Mouse (Mus musculus) embryonic facial prominence, embryonic 11.5 days (tissue): ENCODE measurements around the gene Sgms1. TPM values are rescaled to one million over a fixed set of nuclear protein-coding genes. Genes with fewer than 3 reads are reported as not detected.

Experiments
- ATAC-seq: fragments of 200-750 bp; cut with Nextera tagmentation; replicated peaks from 2 replicates; pipeline ENCODE4 v1.8.0; 2017; ENCODE audit warnings: low read depth; ENCODE audit not compliant: insufficient number of reproducible peaks, low FRiP score, low TSS enrichment
- DNase-seq: peaks from one replicate; pipeline ENCODE4 v3.0.0-alpha.2; 2015; ENCODE audit warnings: low spot score
- H3K27ac ChIP-seq: fragments of 300-500 bp; sonication (generic); replicated peaks from 2 replicates; pipeline ENCODE4 v1.5.1; 2014; ENCODE audit warnings: mild to moderate bottlenecking, low read depth, low read length, control low read depth
- H3K27me3 ChIP-seq: fragments of 300-500 bp; sonication (generic); 2 replicates; pipeline ENCODE4 v1.6.1; 2014; ENCODE audit warnings: mild to moderate bottlenecking, low read length, moderate library complexity, mixed read lengths; ENCODE audit not compliant: control insufficient read depth, insufficient read depth
- H3K36me3 ChIP-seq: fragments of 300-500 bp; sonication (generic); replicated peaks from 2 replicates; pipeline ENCODE4 v1.6.1; 2014; ENCODE audit warnings: low read depth, mild to moderate bottlenecking, low read length, moderate library complexity, mixed read lengths; ENCODE audit not compliant: control insufficient read depth, insufficient read depth
- H3K4me1 ChIP-seq: fragments of 300-500 bp; sonication (generic); 2 replicates; pipeline ENCODE4 v1.6.1; 2014; ENCODE audit warnings: low read length, mixed read lengths; ENCODE audit not compliant: control insufficient read depth, insufficient read depth
- H3K4me2 ChIP-seq: fragments of 300-500 bp; sonication (generic); 2 replicates; pipeline ENCODE4 v1.6.1; 2014; ENCODE audit warnings: low read depth, mild to moderate bottlenecking, control low read depth, low read length, moderate library complexity
- H3K4me3 ChIP-seq: fragments of 300-500 bp; sonication (generic); 2 replicates; pipeline ENCODE4 v1.5.1; 2014; ENCODE audit warnings: low read depth, low read length, control low read depth
- H3K9ac ChIP-seq: fragments of 300-500 bp; sonication (generic); replicated peaks from 2 replicates; pipeline ENCODE4 v1.6.1; 2014; ENCODE audit warnings: mild to moderate bottlenecking, control low read depth, low read length
- H3K9me3 ChIP-seq: fragments of 300-500 bp; sonication (generic); replicated peaks from 2 replicates; pipeline ENCODE4 v1.6.1; 2016; ENCODE audit warnings: mild to moderate bottlenecking, low read length, inconsistent platforms, mixed read lengths; ENCODE audit not compliant: control insufficient read depth
- WGBS: fragments of 180-500 bp; shearing (Covaris S2); extraction: QIAGEN DNeasy Blood & Tissue Kit; methylation state at CpG from one replicate; pipeline ENCODE4 v1.1.7; 2014; 5-methylcytosine and 5-hydroxymethylcytosine counted together
- polyA plus RNA-seq: library from polyadenylated mRNA; unstranded; fragments of >200 nt; fragmentation: Nextera tagmentation; extraction: Ambion mirVana; gene quantifications from 2 replicates; pipeline ENCODE4 v1.2.1, GENCODE M21; 2014

Sgms1 gene
- polyA plus RNA-seq, 1 experiment from 2014 or later = 12.2 TPM

DNA sequence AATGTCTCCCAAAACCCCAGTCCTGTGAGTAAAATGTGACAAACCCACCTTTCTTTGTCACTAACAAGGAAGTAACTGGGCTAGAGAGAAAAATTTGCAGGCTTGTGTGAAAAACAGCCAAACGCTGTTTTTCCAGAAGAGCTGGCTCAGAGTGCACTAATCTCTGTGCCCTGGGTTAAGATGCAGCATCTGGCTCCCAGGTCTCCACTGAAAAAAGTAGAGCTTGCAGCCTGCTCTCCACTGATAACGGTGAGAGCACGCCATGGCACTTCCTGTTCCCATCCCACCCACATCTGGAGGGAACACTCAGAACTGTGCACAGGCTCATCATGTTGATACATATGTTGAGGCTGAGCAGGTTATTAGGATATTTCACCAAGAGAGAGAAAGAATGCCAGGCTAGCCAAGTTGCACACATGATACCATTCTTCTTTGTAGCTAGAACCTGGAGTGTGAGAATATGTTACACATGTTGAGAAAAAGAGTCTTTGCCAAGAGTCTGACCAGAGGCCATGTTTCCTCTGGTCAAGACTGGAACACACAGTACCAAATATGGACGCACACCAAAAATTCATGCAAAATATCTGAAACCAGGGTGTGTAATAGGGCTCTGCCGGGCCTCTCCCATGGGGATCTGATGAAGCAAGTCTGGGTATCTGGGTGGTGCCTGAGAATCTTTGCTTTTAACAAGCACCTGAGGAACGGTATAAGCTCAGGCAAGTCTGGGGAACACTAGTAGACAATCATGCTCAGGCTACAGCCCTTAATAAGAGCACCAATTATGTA, 116.8 kb downstream of the Sgms1 start:
- Histone ChIP-seq H3K27ac (no peak overlapping the region), H3K9me3 (no peaks in the 10 kb centered on the region), H3K4me2 (no peak overlapping the region), H3K4me3 (no peak overlapping the region), H3K9ac (no peak overlapping the region), H3K36me3 (no peaks in the 10 kb centered on the region), H3K4me1 (no peaks in the 10 kb centered on the region), H3K27me3 (no peaks in the 10 kb centered on the region)
- DNase-seq (no peak), ATAC-seq (no peak)
- 66% methylated on average over 6 of the region's 6 CpGs for WGBS

DNA sequence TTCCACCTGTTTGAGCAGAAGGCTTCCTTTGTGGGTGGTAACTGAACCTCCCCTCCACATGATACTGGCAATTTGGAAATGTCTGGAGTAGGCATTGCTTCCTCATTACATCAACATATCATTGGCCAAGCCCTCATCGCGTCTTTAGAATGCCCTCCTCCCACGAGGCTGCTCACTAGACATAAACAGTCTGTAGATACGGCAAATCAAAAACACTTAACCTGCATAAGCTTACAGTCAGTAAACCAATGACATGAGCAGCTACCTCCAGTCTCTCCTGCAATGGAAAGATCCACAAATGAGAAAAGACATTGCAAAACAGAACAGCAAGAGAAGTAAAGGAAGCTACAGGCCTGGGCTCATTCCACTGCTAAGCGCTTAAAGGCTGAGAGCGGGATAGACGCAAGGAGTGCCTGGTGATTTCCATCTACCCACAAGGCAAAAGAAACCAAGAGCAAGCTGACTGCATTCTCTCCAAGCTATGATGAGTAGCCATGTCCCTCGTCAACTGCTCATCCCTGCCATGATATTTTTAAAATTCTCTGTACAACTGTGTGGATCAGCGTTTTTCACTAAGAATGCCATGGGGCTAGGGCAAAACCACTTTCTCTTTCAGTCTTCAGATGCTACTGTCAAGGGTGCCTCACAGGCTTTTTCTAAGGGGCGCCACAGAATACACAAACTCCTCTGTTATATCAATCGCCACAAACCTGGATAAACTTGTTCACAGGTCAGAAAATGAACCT, 117.9 kb downstream of the Sgms1 start:
- Histone ChIP-seq H3K4me2 (no peak overlapping the region), H3K9me3 (no peaks in the 10 kb centered on the region), H3K9ac (no peak overlapping the region), H3K36me3 (no peaks in the 10 kb centered on the region), H3K4me3 (no peak overlapping the region), H3K4me1 (no peaks in the 10 kb centered on the region), H3K27ac (no peak overlapping the region), H3K27me3 (no peaks in the 10 kb centered on the region)
- DNase-seq (no peak), ATAC-seq (no peak)
- 82% methylated on average over 11 of the region's 11 CpGs for WGBS

DNA sequence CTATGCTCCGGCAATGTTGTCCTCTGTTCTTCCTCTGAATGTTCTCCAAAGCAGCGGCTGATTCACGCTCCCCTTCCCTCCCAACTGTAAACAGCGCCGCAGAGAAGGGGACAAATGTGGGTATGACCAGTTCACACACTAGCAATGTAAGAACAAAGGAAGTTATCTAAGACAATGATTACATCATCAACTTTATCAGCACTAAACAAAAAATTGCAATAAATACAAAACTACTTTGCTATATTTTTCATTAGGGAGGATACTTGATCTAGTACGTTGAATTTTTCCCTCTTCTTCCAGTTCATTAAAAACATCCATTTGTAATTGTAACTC, 119.7 kb downstream of the Sgms1 start:
- Histone ChIP-seq H3K27ac (no peak overlapping the region), H3K4me3 (no peak overlapping the region), H3K9ac (no peak overlapping the region), H3K4me1 (no peaks in the 10 kb centered on the region), H3K36me3 (no peaks in the 10 kb centered on the region), H3K27me3 (no peaks in the 10 kb centered on the region), H3K4me2 (no peak overlapping the region), H3K9me3 (no peaks in the 10 kb centered on the region)
- DNase-seq (no peak), ATAC-seq (no peak)
- 90% methylated on average over 6 of the region's 6 CpGs for WGBS

DNA sequence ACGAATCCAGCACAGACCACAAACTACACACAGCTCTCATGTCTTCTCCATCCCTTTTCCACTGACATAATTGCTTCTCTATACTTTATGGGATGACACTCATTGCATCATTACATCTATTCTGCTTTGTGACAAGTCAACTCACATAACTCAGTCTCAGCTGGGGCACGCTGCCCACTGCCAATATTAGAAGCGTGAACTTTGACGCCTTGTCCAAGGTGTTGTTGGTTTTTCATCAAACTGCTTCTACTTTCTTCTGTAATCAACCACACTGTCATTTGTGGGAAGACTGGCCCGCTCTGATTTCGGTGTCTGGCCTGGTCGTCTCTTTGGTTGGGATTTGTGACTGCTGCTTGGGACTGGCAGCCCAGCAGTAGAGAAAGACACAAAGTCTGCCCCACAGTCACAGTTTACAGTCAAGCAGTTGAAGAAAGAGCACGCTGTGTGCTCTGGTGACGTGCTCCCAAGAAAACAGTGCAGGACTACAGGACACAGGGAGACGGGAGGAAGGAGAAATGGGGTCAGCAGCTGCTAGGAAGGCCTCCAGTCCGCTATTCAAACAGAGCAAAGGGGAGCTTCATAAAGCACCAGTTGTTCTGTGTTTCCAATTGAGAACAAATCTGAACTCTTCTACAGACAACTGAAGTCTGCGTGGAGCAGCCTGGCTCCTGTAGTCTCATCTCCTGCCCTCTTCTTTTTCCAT, 120.2 kb downstream of the Sgms1 start:
- no peaks in the 10 kb centered on the region for H3K36me3 ChIP-seq
- no peak overlapping the region for H3K4me2 ChIP-seq
- no peaks in the 10 kb centered on the region for H3K9me3 ChIP-seq
- no peaks in the 10 kb centered on the region for H3K4me1 ChIP-seq
- H3K4me3 ChIP-seq = no peak overlapping the region
- no peak overlapping the region for H3K27ac ChIP-seq
- WGBS = 82% methylated on average over 12 of the region's 12 CpGs
- DNase-seq = no peak
- H3K27me3 ChIP-seq = no peaks in the 10 kb centered on the region
- no peak overlapping the region for H3K9ac ChIP-seq
- ATAC-seq = no peak

DNA sequence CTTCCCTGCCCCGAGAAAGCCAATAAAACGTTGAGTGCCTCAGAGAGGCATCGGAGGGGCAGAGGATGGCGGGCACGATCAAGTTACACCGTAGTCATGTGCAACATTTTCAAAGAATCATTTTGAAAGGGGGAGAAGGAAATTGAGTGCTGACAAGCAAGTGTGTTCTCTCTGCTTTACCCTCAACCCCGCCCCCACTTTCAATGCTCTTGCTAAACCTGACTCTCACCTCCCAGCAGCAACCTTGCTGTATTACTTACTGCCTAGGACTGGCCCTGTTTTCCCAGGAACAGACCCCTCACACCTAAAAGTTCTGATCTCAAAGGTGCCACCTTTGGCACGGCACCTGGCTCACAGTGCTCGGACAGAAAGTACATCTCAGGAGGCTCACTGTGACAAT, 121.0 kb downstream of the Sgms1 start:
- H3K4me3 ChIP-seq = no peak overlapping the region
- no peaks in the 10 kb centered on the region for H3K27me3 ChIP-seq
- WGBS = 62% methylated on average over 9 of the region's 9 CpGs
- ATAC-seq (no peak), DNase-seq (no peak)
- H3K9ac ChIP-seq = no peak overlapping the region
- H3K27ac ChIP-seq = no peak overlapping the region
- H3K36me3 ChIP-seq = no peaks in the 10 kb centered on the region
- no peaks in the 10 kb centered on the region for H3K4me1 ChIP-seq
- no peaks in the 10 kb centered on the region for H3K9me3 ChIP-seq
- H3K4me2 ChIP-seq = no peak overlapping the region

DNA sequence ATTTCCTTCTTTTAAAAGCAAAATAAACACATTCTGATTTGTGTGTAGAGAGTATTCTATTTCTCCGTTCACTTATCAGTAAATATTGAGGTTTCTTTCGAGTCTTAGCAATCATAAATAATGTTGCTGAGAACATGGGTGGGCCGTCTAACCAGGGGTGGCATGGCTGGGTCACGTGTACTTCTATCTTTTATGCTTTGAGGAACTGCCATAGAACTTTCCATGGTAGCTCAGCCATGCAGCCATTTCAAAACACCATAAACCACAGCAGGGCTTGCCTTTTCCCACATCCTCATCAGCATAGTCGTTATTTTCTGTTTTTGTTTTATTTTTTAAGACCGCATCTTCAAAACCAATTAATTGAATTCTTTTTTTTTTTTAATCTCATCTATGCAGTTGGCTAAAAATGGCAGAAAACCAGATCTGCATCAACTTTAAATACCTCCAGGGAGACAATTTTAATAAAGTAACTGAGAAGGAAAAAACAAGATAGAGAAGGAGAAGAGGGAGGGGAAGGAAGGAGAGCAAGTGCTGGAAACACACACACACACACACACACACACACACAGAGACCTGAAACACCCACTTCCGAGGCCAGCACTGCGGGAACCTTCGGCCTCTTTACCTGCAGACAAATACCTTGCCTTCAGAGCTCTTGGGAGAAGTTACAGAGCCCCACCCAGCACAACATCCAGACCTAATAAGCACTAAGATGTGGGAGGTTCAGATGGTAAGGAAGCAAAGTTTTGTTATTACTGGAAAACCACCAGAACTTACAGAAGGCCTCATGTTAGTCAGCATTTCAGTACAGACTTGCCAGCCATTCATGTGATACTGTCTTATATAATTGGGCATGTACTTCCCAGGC, 122.9 kb downstream of the Sgms1 start:
- Histone ChIP-seq H3K4me1 (no peaks in the 10 kb centered on the region), H3K4me3 (no peak overlapping the region), H3K27ac (no peak overlapping the region), H3K9ac (no peak overlapping the region), H3K36me3 (no peaks in the 10 kb centered on the region), H3K9me3 (no peaks in the 10 kb centered on the region), H3K4me2 (no peak overlapping the region), H3K27me3 (no peaks in the 10 kb centered on the region)
- ATAC-seq = no peak
- DNase-seq = no peak
- 87% methylated on average over 9 of the region's 9 CpGs for WGBS

DNA sequence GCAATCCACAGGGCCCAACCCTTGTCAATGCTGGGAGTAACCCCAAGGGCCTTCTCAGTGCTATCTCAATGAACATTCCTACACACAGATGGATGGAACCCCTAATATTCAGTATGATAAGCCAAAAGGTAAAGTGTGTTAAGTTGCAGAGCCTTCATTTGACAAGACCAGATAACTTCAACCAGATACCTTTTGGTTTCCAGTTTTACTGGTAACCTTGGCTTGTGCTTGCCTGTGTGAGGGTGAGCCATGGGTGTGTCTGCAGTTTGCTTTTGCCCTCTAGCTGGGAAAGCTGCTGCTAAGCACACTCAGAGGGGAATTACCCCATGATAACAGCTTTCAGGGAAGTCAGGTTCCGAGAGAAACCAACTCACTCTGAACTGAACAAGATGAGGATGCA, 125.8 kb downstream of the Sgms1 start:
- WGBS = 96% methylated on average over 1 of the region's 1 CpGs
- DNase-seq (no peak), ATAC-seq (no peak)
- Histone ChIP-seq H3K4me3 (no peak overlapping the region), H3K9ac (no peak overlapping the region), H3K4me2 (no peak overlapping the region), H3K27me3 (no peaks in the 10 kb centered on the region), H3K4me1 (no peaks in the 10 kb centered on the region), H3K9me3 (no peaks in the 10 kb centered on the region), H3K27ac (no peak overlapping the region), H3K36me3 (no peaks in the 10 kb centered on the region)
